Mouse (Mus musculus): Measurements from ENCODE around the gene Cacna2d1.

Cacna2d1 gene

DNA sequence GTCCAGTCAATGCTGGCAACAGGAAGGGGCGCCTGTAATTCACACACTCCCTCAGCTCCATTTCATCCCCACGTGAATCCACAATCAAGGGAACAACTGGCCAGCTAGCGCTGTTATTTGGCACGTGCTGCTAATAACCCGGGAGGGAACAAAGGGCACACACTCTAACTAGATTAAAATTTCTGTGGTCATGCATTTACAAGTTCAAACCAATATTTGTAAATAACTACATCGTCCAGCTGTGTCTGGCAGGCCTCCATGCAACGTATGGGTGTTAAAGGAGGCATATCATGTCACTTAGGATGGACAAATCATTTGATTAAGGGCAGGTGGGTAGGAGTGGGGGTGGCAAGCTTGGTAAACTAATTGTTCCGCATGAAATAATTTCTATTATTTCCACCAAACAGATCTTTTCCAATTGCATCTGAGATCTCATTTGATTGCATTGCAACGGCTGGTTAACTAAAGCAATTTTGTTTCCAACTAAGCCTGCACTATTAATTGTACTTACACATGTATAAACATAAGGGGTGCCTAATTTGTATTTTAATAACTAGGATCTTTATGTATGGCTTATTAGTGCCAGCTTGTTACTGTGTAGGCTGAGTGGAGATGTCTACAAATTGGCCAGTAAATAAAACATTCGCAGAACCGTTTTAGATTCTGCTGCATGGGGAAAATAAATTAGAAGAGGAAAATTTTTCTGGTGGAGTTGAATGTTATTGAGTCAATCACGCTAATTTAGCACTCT is 231.8 kb downstream of the Cacna2d1 start:
- DNase-seq: no peak

DNA sequence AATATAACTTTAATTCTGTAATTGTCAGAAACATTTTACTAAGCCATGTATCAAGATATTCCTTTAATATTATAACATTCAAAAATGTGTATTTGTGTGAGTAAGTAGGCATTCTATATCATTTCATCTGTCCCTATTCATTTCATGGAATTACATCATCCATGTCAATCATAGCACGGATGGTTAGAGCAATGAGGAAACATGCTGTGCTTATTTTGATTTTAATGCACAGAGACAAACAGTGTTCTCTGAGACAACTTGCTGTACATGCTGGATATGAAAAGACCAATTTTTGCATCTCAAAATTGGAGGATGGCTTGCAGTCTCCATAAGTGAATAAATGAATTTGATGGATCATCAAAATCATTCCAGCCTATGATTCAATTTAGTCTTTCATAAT is 232.4 kb downstream of the Cacna2d1 start:
- no peak for DNase-seq

DNA sequence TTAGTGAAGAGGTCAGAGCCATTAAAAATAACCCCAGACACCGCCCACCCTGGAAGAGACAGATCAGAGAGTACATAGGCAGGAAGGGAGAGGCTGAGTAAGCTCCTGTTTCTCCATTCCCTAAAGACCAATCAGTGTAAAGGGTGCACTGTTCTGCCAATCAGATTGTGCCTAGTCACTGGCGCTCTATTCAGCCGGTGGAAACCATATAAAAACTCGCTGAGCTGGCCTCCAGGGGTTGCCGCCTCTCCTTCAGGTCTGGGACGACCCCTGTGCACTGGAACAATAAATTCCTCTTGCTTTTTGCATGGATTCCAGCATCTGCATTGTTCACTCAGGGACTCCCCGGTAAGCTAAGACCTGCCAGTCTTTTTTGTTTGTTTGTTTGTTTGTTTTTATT is 246.6 kb downstream of the Cacna2d1 start:
- DNase-seq: no peak

DNA sequence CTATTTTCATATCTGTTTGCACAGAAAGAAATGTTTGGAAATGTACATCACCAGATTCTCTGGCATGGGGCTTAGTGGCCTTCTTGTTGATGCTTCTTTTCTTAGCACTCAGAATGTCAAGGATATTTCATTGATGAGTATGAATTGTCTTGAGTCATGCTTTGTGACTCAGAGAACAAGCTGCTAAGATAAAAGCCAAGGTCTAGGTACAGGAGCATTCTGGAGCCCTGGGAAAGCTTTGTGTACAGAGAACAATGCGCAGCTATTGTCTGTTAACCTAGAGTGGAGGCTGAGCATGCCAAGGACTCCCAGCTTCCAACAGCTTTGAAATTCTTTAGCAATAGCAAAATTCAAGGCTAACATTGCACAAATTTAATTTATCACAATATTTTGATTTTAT is 249.6 kb downstream of the Cacna2d1 start:
- DNase-seq: no peak

DNA sequence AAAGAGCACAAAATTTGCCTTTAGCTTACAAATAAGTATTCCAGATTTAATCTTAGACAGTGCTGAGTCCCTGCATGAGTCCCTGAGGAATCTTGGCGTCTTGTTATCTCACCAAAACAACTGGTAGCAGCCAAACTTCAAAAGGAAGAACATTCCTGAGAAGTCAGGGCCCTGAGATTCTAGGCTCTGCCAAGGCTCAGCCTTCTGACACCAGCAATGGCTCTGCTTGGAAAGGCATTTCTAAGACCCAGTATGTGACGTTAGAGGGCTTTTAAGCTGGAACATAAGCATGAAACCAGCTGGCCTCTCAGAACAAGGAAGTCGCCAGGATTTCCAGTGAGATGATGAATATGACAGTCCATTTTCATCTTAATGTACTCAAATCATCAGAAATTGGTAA is 253.4 kb downstream of the Cacna2d1 start:
- no peak for DNase-seq

DNA sequence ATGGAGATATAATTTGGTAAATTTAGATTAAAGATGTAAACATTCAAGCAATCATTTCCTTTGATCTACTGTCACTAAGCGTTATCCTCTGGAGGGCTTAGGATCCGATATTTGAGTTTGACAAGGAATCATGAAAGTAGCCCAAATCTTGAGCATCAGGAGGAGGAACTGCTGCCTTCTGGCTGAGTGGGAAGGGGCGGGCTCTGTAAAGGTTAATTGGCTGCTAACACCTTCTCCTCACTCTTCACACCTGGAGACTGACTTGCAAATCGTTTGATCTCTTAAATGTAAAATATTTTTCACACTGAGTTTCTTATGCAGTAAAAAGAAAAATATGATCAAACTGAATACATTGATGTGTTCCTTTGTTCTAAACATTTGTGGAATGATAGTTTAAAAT is 255.4 kb downstream of the Cacna2d1 start:
- no peak for DNase-seq

DNA sequence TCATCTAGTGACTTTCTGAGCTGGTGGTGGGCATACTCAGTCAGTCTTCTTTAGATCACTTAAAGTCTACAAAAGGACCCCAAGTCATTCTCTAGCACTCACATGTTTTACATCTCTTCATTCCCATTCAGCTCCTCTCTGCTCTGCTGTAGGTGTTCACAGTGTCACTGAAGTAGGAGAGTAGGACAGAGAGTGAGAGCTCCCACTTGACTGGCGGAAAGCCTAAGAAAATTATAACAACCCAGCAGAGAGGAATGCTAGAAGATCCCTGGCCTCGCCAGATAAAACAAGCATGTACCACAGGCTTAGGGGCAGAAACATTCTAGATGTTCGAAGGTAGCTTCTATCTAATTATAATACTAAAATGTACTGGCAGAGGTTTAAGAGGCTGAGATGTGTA is 256.7 kb downstream of the Cacna2d1 start:
- no peak for DNase-seq

DNA sequence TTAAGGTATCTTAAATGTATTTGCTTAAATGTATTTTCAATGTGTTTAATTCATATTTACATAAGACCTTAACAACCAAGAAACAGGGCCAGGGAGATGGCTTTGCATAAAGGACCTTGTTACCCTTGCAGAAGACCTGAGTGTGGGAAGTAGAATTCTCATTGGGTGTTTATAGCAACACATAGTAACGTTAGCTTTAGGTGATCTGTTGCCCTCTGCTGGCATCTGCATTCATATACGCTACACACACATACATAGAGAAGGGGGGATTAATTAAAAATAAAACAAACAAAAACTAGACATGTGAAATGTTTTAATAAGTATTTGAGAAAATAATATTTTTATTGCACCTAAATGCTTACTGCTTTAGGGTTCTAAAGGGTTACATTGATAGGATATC is 265.3 kb downstream of the Cacna2d1 start:
- no peak for DNase-seq

DNA sequence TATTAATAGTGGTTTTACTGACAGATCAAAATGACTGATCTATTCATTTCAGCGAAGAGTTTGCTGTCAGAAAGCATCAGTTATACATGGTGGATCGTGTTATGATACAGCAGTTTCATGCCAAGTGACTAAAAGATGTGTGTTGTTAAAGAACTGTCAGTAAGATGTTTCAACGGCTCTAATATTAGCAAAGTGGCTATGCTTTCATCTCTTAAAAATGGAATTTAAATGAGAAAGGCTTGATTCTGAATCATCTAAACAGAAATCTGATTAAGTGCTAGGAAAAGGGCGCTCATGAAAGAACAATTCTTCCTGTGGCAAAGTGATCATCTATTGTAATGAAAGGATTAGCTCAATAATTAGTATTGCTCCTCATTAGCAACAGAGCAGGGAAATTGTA is 287.5 kb downstream of the Cacna2d1 start:
- no peak for DNase-seq

DNA sequence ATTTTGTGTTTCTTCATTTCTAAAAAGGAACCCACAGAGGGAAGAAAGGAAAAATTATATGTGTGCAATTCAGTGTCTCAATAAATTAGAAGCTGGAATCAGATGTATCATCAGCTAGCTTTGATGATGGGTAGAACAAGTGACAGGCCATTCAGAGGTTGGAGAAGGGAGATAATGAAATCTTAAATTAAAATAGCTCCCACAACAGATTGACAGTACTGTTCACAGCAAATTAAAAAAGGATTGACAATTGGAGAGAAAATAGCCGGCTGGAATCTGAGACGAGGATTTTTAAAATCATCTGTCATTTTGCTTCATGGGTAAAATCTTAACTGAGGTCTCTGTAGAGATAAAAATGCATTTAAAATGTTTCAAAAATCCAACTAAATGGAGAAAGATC is 290.9 kb downstream of the Cacna2d1 start:
- no peak for DNase-seq

DNA sequence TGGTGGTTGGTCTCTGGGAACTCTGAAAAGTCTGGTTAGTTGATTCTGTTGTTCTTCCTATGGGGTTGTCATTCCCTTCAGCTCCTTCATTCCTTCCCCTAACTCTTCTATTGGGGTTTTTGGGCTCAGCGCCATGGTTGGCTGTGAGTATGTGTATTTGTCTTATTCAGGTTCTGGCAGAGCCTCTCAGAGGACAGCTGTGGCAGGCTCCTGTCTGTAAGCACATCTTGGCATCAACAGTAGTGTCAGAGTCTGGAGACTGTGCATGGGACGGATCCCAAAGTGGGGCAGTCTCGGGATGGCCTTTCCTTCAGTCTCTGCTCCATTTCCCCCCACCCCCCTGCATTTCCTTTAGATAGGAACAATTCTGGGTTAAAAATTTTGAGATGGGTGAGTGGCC is 294.9 kb downstream of the Cacna2d1 start:
- no peak for DNase-seq

DNA sequence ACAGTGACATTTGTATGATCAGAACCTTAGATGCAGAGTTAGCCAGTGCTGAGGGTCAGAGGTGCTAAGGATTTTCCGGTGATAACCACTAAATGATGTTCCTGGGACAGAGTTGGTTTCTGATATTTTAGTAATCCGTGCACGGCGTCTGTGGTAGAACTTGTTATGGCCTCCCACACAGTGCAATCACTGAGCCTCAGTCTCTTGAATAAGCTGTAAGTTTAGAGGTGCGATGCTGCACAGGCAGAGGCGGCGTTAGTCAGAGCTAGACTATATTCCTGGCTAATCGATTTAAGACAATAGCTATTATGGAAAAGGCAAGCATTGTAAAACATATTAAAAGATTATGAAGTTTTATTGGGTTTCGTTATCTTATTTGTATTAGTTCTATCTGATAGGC is 297.0 kb downstream of the Cacna2d1 start:
- no peak for DNase-seq

DNA sequence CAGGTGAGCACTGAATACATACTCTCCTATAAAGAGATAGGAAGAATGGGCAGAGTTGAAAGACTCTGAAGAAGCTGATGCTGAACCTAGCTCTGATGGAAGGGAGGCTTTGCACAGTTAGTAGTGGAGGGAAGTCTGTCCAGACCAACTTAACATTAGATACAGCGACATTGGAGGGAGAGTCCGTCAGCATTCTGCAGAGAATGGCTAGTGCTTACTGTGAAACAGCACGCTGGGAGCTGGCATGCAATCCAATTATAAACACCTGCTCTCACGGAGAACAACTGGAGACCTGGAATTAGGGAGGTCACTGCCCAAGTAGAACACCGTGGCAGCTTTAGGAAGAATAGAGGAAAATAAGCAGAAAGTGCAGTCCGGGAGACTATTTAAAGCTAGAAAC is 300.4 kb downstream of the Cacna2d1 start:
- DNase-seq: no peak

DNA sequence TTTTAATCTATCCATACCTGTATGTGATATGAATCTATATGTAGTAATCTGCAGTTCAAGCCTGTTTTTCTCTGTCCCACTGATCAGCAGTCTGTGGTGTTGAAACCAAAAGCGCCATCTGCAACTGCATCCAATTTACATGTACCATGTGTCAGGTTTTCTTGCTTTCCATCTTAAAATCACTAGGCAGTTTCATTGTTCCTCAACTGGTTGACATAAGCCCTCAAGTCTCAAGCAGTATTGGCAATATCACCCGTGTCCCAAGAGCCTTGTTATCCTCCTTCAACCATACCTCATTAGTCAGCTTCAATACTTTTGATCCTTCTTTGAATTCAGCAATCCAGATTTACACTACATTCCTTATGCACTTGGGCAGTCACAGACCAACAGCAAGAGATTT is 301.4 kb downstream of the Cacna2d1 start:
- DNase-seq: no peak

DNA sequence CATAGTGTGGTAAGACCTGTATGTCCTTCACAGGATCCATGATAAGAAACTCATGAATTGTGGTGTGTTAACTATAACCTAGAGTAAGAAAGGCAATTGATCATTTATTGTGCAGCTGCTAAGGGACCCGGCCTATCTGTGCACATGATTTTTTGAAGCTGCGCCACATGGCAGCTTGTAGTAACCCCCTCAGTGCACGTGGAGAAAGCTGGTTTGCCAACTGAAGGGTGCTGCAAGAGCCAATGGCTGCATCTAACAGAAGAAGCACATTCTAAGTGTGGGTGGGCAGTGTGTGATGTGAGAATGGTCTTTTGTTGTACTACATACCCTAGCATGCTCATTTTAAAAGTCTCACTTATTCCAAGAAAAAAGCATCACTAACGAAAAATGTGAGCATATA is 302.1 kb downstream of the Cacna2d1 start:
- DNase-seq: no peak

DNA sequence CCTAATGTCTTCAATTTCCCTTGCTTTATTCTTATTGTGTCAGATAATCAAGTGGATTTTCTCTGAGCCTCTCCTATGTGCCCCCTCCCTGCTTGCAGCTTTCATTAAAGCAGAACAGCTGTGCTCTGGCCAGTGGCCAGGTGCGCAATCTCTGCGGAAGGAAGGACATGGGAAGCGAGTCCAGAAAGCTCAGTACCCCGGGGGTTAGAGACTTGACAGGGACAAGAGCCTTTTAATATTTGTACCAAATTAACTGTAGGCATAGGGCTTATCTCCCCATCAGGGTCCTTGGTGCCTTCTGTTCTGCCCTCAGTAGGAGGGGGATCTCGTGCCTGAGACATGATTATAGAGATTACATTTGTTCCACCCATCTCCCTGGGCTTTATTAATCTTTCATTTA is 303.5 kb downstream of the Cacna2d1 start:
- no peak for DNase-seq

DNA sequence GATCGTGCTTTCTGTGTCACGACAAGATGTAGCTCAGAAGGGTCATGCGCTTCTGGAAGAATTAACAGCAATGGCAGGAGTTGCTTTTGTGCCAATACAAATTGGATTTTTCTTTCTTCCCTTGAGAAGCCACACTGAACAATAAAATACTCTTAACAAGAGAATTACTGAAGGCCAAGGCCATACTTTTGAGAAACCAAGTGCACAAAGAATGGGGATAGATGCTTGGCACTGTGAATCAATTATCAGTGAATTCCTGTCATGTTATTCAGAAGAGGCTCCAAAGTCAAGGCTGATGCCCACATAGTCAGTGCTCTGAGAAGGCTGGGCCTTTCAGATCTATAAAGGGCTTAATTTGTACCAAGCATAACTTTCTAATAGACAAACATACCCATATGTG is 305.8 kb downstream of the Cacna2d1 start:
- no peak for DNase-seq

DNA sequence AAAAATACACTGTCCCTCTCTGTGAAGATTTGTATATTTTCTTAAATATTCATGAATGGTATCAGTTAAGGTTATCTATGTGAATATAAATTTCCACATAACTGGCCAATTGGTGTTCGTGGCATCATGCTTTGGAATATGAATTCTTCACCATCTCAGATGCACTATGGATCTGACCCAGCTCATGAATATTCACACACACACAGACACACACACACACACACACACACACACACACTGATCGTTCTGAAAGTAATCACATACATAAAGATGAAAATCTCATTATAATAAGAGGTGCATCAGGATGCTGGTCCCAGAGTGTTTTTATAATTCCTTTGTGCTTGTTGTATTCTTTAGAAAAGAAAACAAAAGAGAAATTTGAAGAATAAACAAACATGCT is 309.1 kb downstream of the Cacna2d1 start:
- DNase-seq: no peak

DNA sequence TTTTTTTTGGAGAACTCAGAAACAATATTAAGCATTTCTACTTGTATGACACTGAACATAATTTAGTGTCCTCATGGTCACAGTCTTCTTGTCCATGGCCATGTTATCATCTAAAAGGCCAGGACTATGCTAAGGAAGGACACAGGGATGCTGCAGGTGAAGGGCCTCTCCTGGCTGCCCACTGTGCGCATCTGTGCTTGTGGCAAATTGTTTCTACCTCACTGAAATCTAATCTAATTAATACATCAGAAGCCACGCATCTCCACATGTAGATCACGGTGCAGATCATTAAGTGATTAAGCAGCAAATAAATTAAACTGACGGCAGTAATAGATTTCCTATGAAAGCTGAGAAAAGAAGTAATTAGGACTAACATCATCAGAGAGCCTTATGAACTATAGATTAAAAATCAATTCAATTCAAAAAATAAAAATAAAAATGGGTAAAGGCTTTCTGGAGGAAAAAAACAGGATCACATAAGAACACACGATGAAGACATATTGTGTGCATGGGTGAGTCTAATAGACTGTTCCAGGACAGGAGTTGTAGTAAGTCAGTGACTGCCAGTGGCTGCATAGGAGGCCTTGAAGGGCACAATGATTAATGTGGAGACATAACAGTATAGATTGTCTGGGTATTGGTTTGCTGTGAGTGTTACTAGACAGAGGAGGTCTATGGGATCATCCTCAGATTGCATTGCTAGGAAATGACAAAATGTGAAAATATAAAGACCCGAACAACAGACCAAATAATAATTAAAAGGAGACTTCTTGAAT is 318.4 kb downstream of the Cacna2d1 start:
- no peak for DNase-seq

DNA sequence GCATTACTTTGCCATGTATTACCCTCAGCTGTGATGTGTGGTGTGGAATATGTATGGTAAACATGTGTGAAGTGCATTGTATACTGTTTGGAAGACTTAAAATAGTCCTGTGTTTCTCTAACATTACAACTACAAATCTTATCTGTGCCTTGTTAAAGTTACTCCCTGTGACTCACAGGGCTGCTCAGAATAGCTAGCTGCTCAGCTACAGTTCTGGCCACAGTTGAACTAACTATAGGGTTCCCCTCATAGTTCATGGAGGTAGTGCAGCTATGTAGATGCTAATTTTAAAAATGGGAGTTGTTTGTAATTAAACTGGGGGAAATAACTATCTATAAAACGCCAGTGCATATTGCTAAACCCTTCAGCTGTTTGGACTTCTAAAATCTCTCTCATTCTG is 319.3 kb downstream of the Cacna2d1 start:
- no peak for DNase-seq

DNA sequence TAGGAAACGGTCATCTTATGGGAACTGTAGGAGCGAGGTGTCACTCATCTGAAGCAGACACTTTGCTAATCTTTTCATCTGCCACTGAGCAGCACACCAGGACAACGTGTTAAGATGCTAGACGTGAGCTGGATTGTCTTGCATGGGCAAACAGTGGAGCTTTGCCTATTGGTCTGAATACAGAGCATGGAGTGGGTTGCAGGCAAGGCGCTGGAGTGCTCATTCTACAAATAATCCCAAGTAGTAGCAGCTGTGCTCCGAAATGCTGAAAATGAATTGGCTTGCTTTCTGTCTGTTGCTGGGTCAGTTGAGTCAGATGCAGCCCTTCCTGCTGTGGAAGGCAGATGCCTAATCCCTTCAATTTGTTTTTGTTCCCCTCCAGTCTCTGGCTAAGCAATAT is 330.9 kb downstream of the Cacna2d1 start:
- DNase-seq: no peak

DNA sequence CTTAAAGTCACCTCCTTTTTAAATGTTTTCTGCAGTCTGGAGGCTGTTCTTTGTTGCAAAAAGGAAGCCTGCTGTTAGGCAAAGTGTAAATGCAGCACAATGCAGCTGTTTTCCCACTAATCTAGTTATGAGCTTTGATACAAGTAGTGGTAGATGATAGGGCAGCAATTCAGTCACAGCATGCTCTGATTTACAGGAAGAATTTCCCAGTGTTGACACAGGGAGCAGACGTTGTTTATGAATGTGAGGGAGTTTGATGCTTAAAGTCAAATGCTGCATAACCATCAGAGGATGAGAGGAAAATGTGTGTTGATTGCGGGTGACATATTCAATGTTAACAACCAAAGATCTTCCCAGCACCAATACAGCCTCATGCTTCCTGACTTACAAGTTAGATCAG is 342.6 kb downstream of the Cacna2d1 start:
- no peak for DNase-seq

DNA sequence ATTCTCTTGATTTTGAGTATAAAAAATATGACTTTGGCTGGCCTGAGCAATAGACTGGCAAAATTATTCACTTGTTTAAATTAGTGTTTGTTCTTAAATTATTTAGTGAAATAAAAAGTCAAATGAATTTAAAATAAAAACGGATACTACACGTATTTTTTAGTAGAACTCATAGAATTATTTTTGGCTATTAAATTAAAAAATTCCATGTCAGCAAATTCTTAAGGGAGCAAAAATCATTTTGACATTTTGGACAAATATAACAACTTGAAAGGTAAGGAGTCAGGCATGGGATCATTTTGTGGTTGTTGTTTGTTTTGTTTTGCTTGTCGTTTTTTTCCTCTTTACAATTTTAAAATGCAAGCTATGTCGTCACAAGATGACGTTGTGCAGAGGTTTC is 346.7 kb downstream of the Cacna2d1 start:
- DNase-seq: no peak

DNA sequence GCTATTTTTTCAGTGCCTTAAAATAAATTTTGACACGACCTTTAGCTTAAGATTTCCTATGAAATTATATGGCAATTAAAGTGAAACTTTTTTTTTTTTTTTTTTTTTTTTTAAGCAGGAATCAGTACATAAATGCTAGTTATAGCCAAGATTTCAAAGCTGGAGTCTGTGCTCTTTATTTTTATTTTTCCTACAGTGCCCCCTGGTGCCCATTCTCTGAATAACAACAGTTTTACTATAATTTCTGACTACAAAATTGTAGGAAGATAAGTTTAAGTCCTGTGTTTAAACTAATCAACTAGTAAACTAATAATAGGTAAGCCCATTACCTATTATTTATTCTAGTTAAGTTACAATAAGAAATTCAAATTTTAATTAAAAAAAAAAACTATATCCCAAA is 358.7 kb downstream of the Cacna2d1 start:
- DNase-seq: peak; percentile 21

DNA sequence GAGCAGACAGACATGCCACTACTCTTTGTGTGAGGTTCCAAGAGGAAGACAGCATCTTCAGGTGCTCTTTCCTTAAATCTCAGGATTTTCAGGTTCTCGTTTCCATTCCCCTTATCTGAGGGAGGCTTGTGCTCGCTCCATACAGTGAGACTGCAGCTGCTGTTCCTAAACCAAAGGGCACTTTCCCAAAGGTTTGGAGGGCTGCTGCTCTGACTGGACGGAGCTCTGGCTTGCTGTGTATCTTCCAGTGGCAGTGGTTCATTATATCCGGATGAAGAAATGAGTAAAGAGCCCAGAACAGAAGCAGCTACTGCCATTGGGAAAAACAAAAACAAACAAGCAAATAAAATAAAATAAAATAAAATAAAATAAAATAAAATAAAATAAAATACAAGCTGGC is 359.3 kb downstream of the Cacna2d1 start:
- no peak for DNase-seq
